Comparison of ENCODE assay signal across 24 mouse cellular contexts in genomic region chr14:122611035-122611434, GRCm38 (mm10).
DNase-seq lines count a peak whose midpoint lies in the region; ATAC-seq and TF ChIP-seq lines count a peak whose summit lies in the region.
"Had no signal": no experiment of that assay in that cellular context is flagged by ENCODE, and none has a peak within 500 bp of the region (broad histone marks: within the 10 kb centered on the region; RNA-seq: fewer than 3 reads in every experiment).

No protein-coding gene starts in this region.

- TF ChIP-seq CTCF in MEL (IDR thresholded peaks at IDR 0.05 in 2 of 3, conservative IDR thresholded peaks at IDR 0.05 in 1 of 3; ENCODE audit: control insufficient read depth in 1 of 3, insufficient read depth in 1 of 3, low read depth in 2 of 3, low read length in 3 of 3, poor library complexity in 1 of 3, severe bottlenecking in 1 of 3) = no peak
- TF ChIP-seq CTCF in lung, postnatal 0 days (IDR thresholded peaks at IDR 0.05) = no peak

- H3K27ac ChIP-seq in liver, embryonic 11.5 days (ENCODE audit: low read depth, low read length) = no peak overlapping the region
- no peak overlapping the region for H3K27ac ChIP-seq in liver, embryonic 12.5 days
- no peak overlapping the region for H3K27ac ChIP-seq in liver, embryonic 13.5 days
- H3K27ac ChIP-seq in MEL (ENCODE audit: control insufficient read depth, low read depth, low read length) = peak overlapping the region; percentile 37
- H3K27ac ChIP-seq in lung, postnatal 0 days (ENCODE audit: low read length) = no peak overlapping the region

- no peak for TF ChIP-seq RAD21 in MEL (IDR thresholded peaks at IDR 0.05; ENCODE audit: low read depth, low read length)

- no peaks in the 10 kb centered on the region for H3K9me3 ChIP-seq in liver, embryonic 11.5 days (ENCODE audit: control insufficient read depth, low read length)
- no peaks in the 10 kb centered on the region for H3K9me3 ChIP-seq in liver, embryonic 12.5 days (replicated peaks)
- H3K9me3 ChIP-seq in liver, embryonic 13.5 days (replicated peaks) = no peaks in the 10 kb centered on the region
- H3K9me3 ChIP-seq in MEL (replicated peaks; ENCODE audit: insufficient read depth, low read length) = no peaks in the 10 kb centered on the region
- no peaks in the 10 kb centered on the region for H3K9me3 ChIP-seq in lung, postnatal 0 days (ENCODE audit: low read length)
- H3K9me3 ChIP-seq: G1E had no signal

- no peak overlapping the region for H3K4me3 ChIP-seq in liver, embryonic 11.5 days (ENCODE audit: low read depth, low read length)
- no peak overlapping the region for H3K4me3 ChIP-seq in liver, embryonic 12.5 days
- H3K4me3 ChIP-seq in liver, embryonic 13.5 days (replicated peaks) = no peak overlapping the region
- H3K4me3 ChIP-seq in MEL (ENCODE audit: control insufficient read depth in 1 of 2, insufficient read depth in 1 of 2, low read depth in 2 of 2, low read length in 2 of 2) = no peak overlapping the region
- no peak overlapping the region for H3K4me3 ChIP-seq in lung, postnatal 0 days (ENCODE audit: low read depth, low read length)

- H3K36me3 ChIP-seq in liver, embryonic 11.5 days (ENCODE audit: control insufficient read depth, insufficient read depth, low read length) = no peaks in the 10 kb centered on the region
- no peaks in the 10 kb centered on the region for H3K36me3 ChIP-seq in liver, embryonic 12.5 days
- H3K36me3 ChIP-seq in liver, embryonic 13.5 days = no peaks in the 10 kb centered on the region
- H3K36me3 ChIP-seq in MEL (ENCODE audit: control insufficient read depth in 1 of 2, insufficient read depth in 2 of 2, low read length in 2 of 2) = peaks cover 0 to 27% of the 10 kb centered on the region in 2 experiments; a peak in 2 of 4 replicates
- no peaks in the 10 kb centered on the region for H3K36me3 ChIP-seq in lung, postnatal 0 days (ENCODE audit: insufficient read depth, low read length)

- 68% methylated on average over 4 of the region's 4 CpGs for WGBS in liver, embryonic 11.5 days
- WGBS in liver, embryonic 12.5 days (ENCODE audit: insufficient replicate concordance) = 55% methylated on average over 4 of the region's 4 CpGs
- WGBS in liver, embryonic 13.5 days (ENCODE audit: insufficient replicate concordance) = 52% methylated on average over 4 of the region's 4 CpGs
- 85% methylated on average over 4 of the region's 4 CpGs for WGBS in lung, postnatal 0 days

- no peaks in the 10 kb centered on the region for H3K27me3 ChIP-seq in liver, embryonic 11.5 days (replicated peaks; ENCODE audit: control insufficient read depth, insufficient read depth, low read length)
- no peaks in the 10 kb centered on the region for H3K27me3 ChIP-seq in liver, embryonic 12.5 days (replicated peaks)
- no peaks in the 10 kb centered on the region for H3K27me3 ChIP-seq in liver, embryonic 13.5 days
- no peaks in the 10 kb centered on the region for H3K27me3 ChIP-seq in MEL (ENCODE audit: control insufficient read depth in 1 of 2, insufficient read depth in 2 of 2, low read length in 2 of 2)
- H3K27me3 ChIP-seq in lung, postnatal 0 days (replicated peaks; ENCODE audit: insufficient read depth, low read length) = no peaks in the 10 kb centered on the region
- H3K27me3 ChIP-seq: CH12.LX, Patski had no signal

- H3K9ac ChIP-seq in liver, embryonic 11.5 days (ENCODE audit: low read depth, low read length) = no peak overlapping the region
- H3K9ac ChIP-seq in liver, embryonic 12.5 days = no peak overlapping the region
- H3K9ac ChIP-seq in liver, embryonic 13.5 days = no peak overlapping the region
- no peak overlapping the region for H3K9ac ChIP-seq in MEL (ENCODE audit: control insufficient read depth, low read depth, low read length, poor library complexity, severe bottlenecking)
- no peak overlapping the region for H3K9ac ChIP-seq in lung, postnatal 0 days (replicated peaks; ENCODE audit: low read depth)

- H3K4me2 ChIP-seq in liver, embryonic 11.5 days = no peak overlapping the region
- H3K4me2 ChIP-seq in liver, embryonic 12.5 days = no peak overlapping the region
- H3K4me2 ChIP-seq in liver, embryonic 13.5 days = no peak overlapping the region
- no peak overlapping the region for H3K4me2 ChIP-seq in lung, postnatal 0 days (replicated peaks; ENCODE audit: low read depth, low read length)

- no peak for TF ChIP-seq POLR2A in MEL (IDR thresholded peaks at IDR 0.05; ENCODE audit: control insufficient read depth in 1 of 2, insufficient read depth in 1 of 2, low read depth in 1 of 2, low read length in 2 of 2, poor library complexity in 1 of 2)

- H3K4me1 ChIP-seq in liver, embryonic 11.5 days (replicated peaks; ENCODE audit: control insufficient read depth, insufficient read depth, low read length) = no peaks in the 10 kb centered on the region
- H3K4me1 ChIP-seq in liver, embryonic 12.5 days = peaks cover 15% of the 10 kb centered on the region
- H3K4me1 ChIP-seq in liver, embryonic 13.5 days (replicated peaks) = peaks cover 7% of the 10 kb centered on the region; the same call in 1 of the 2 replicates
- H3K4me1 ChIP-seq in MEL (ENCODE audit: control insufficient read depth in 1 of 2, insufficient read depth in 2 of 2, low read length in 2 of 2) = peaks cover 17 to 37% of the 10 kb centered on the region in 2 experiments
- no peaks in the 10 kb centered on the region for H3K4me1 ChIP-seq in lung, postnatal 0 days (ENCODE audit: insufficient read depth, low read depth, low read length)

- ATAC-seq in liver, embryonic 11.5 days (replicated peaks; ENCODE audit: low FRiP score) = peak; percentile 38; the same call in 1 of the 2 replicates
- ATAC-seq in liver, embryonic 12.5 days = no peak
- peak; percentile 29; the same call in 1 of the 2 replicates for ATAC-seq in liver, embryonic 13.5 days (ENCODE audit: low read depth)
- no peak for ATAC-seq in lung, postnatal 0 days
- ATAC-seq: activated CD4-positive, CD25-positive, alpha-beta regulatory T cell, adult 4 months; CD4-positive, CD25-positive, alpha-beta regulatory T cell, adult 4 months; Patski had no signal

- TF ChIP-seq EP300 in MEL (IDR thresholded peaks at IDR 0.05; ENCODE audit: low read depth in 1 of 2, low read length in 2 of 2) = peak in 1 of 2 experiments; percentile 35; a peak in 1 of 4 replicates
- TF ChIP-seq EP300 in lung, postnatal 0 days (IDR thresholded peaks at IDR 0.05) = no peak

- no peaks in the 10 kb centered on the region for H3K79me2 ChIP-seq in MEL (ENCODE audit: control insufficient read depth, insufficient read depth, low read length, poor library complexity)

- DNase-seq in liver, embryonic 11.5 days (ENCODE audit: low spot score) = no peak
- DNase-seq in liver, embryonic 13.5 days = no peak
- DNase-seq in liver = no peak
- DNase-seq in MEL (ENCODE audit: low read depth, low spot score) = peak; percentile 75
- DNase-seq in MEL-GATA-1-ER (ENCODE audit: extremely low read depth, low read depth) = peak; percentile 33
- DNase-seq in layer of hippocampus, postnatal 10 days (ENCODE audit: low spot score in 2 of 2) = no peak
- DNase-seq in lung, postnatal 0 days (ENCODE audit: low spot score) = no peak
- DNase-seq: adrenal gland, adult 2 months; adrenal gland, adult 8-10 months; adrenal gland, postnatal 10 days; adrenal gland, postnatal 14 days; adrenal gland, postnatal 25 days; adrenal gland, postnatal 36 days; B cell, adult 2 months; cerebellum, adult 11 months; cerebellum, adult 11-12 months; cerebellum, adult 18-20 months; cerebellum, adult 2 months had no signal

TF ChIP-seq in MEL, 35 proteins besides CTCF, POLR2A, EP300 and RAD21:
- TF ChIP-seq MYC (IDR thresholded peaks at IDR 0.05; ENCODE audit: low read depth, low read length) (peak; percentile 58), TAL1 (IDR thresholded peaks at IDR 0.05; ENCODE audit: low read length) (peak; percentile 39), SIN3A (IDR thresholded peaks at IDR 0.05; ENCODE audit: low read length) (0 out of 2 replicates have a peak, but pooled peaks have one; percentile 17), HCFC1 (IDR thresholded peaks at IDR 0.05; ENCODE audit: low read depth, low read length) (no peak), CHD1 (IDR thresholded peaks at IDR 0.05; ENCODE audit: low read depth, low read length) (no peak), GABPA (IDR thresholded peaks at IDR 0.05; ENCODE audit: low read depth, low read length) (no peak), GATA1 (IDR thresholded peaks at IDR 0.05; ENCODE audit: low read depth, low read length) (peak; percentile 61), POLR2AphosphoS2 (IDR thresholded peaks at IDR 0.05; ENCODE audit: low read length) (no peak), E2F4 (IDR thresholded peaks at IDR 0.05; ENCODE audit: borderline replicate concordance, low read depth, low read length) (no peak), BHLHE40 (IDR thresholded peaks at IDR 0.05; ENCODE audit: borderline replicate concordance, low read depth, low read length) (peak; percentile 12; the same call in 1 of the 2 replicates), MAX (IDR thresholded peaks at IDR 0.05; ENCODE audit: low read length) (peak; percentile 61; the same call in 1 of the 2 replicates), MXI1 (IDR thresholded peaks at IDR 0.05; ENCODE audit: low read depth, low read length) (peak; percentile 70), TCF12 (IDR thresholded peaks at IDR 0.05; ENCODE audit: low read depth, low read length) (no peak), USF2 (IDR thresholded peaks at IDR 0.05; ENCODE audit: borderline replicate concordance in 1 of 2, insufficient read depth in 1 of 2, low read depth in 1 of 2, low read length in 2 of 2) (no peak), USF1 (IDR thresholded peaks at IDR 0.05; ENCODE audit: low read depth, low read length) (no peak), MEF2A (IDR thresholded peaks at IDR 0.05; ENCODE audit: extremely low read depth, insufficient replicate concordance, low read depth, low read length, poor library complexity, severe bottlenecking) (no peak)

Comparison
In these comparisons a context has a peak if more than half of its experiments do, and no peak if none do; other contexts are left out.
1. ATAC-seq: peak in liver, embryonic 11.5 days (single experiment) and liver, embryonic 13.5 days (single experiment); none in liver, embryonic 12.5 days (single experiment) and lung, postnatal 0 days (single experiment).
2. DNase-seq: peak in MEL (single experiment) and MEL-GATA-1-ER (single experiment); none in liver, embryonic 11.5 days (single experiment), liver, embryonic 13.5 days (single experiment), liver (single experiment), layer of hippocampus, postnatal 10 days (0 of 2) and lung, postnatal 0 days (single experiment).